Mouse (Mus musculus): ENCODE data around the gene Frs2.

GRCm38 (mm10) chr10:117073176-117073575, 75.2 kb downstream of the Frs2 start:
- TF ChIP-seq CTCF (IDR thresholded peaks at IDR 0.05; ENCODE audit: low read depth), result no peak
- no peak for TF ChIP-seq EP300 (IDR thresholded peaks at IDR 0.05; ENCODE audit: low read depth)

All from liver, postnatal 0 days (tissue).